Mouse (Mus musculus) midbrain, postnatal 0 days (tissue): Measurements from ENCODE around the gene Pigf. TPM values are rescaled to one million over a fixed set of nuclear protein-coding genes. Genes with fewer than 3 reads are reported as not detected.
A peak's percentile ranks its signal among the peaks of the same experiment; 100 is the strongest.

Experiments used
- ATAC-seq: fragments of 200-750 bp; cut with Nextera tagmentation; 2 replicates; pipeline ENCODE4 v1.8.0; 2017; ENCODE audit warnings: moderate number of reproducible peaks, mild to moderate bottlenecking, moderate TSS enrichment, moderate library complexity; ENCODE audit not compliant: low FRiP score
- DNase-seq: peaks from one replicate; pipeline ENCODE4 v3.0.0-alpha.2; 2015; ENCODE audit warnings: low spot score
- H3K27ac ChIP-seq: fragments of 300-500 bp; sonication (generic); 2 replicates; pipeline ENCODE4 v1.5.1; 2014; ENCODE audit warnings: low read depth, mild to moderate bottlenecking, low read length, mixed read lengths
- H3K27me3 ChIP-seq: fragments of 300-500 bp; sonication (generic); 2 replicates; pipeline ENCODE4 v1.6.1; 2014; ENCODE audit warnings: low read length, control low read depth, mixed read lengths; ENCODE audit not compliant: insufficient read depth
- H3K36me3 ChIP-seq: fragments of 300-500 bp; sonication (generic); 2 replicates; pipeline ENCODE4 v1.6.1; 2014; ENCODE audit warnings: low read length, control low read depth, mixed read lengths; ENCODE audit not compliant: insufficient read depth
- H3K4me1 ChIP-seq: fragments of 300-500 bp; sonication (generic); 2 replicates; pipeline ENCODE4 v1.6.1; 2014; ENCODE audit warnings: mild to moderate bottlenecking, control low read depth, antibody characterized with exemption, low read length, mixed read lengths; ENCODE audit not compliant: insufficient read depth
- H3K4me2 ChIP-seq: fragments of 300-500 bp; sonication (generic); 2 replicates; pipeline ENCODE4 v1.6.1; 2014; ENCODE audit warnings: low read depth, mild to moderate bottlenecking, low read length, mixed read lengths; ENCODE audit not compliant: poor library complexity, severe bottlenecking
- H3K4me3 ChIP-seq: fragments of 300-500 bp; sonication (generic); 2 replicates; pipeline ENCODE4 v1.5.1; 2014; ENCODE audit warnings: low read depth, mild to moderate bottlenecking, low read length, moderate library complexity
- H3K9ac ChIP-seq: fragments of 300-500 bp; sonication (generic); replicated peaks from 2 replicates; pipeline ENCODE4 v1.6.1; 2014; ENCODE audit warnings: mild to moderate bottlenecking, low read length, moderate library complexity, mixed read lengths; ENCODE audit not compliant: poor library complexity, severe bottlenecking
- H3K9me3 ChIP-seq: fragments of 300-500 bp; sonication (generic); 2 replicates; pipeline ENCODE4 v1.6.1; 2016; ENCODE audit warnings: low read length, control low read depth
- CTCF ChIP-seq: IDR thresholded peaks from 2 replicates; pipeline ENCODE4 v1.5.1; 2016; ENCODE audit warnings: antibody characterized with exemption, mild to moderate bottlenecking
- WGBS: fragments of 180-500 bp; shearing (Covaris S2); extraction: QIAGEN DNeasy Blood & Tissue Kit; methylation state at CpG from one replicate; pipeline ENCODE4 v1.1.7; 2014; 5-methylcytosine and 5-hydroxymethylcytosine counted together
- polyA plus RNA-seq: library from polyadenylated mRNA; unstranded; fragments of >200 nt; fragmentation: Nextera tagmentation; extraction: Ambion mirVana; gene quantifications from 2 replicates; pipeline ENCODE4 v1.2.1, GENCODE M21; 2015
- total RNA-seq: library from RNA; depleted of rRNA; stranded (reverse); fragments of >200 nt; gene quantifications from 2 replicates; pipeline ENCODE4 v1.2.3, GENCODE M21; 2014

The Pigf gene
- total and polyA plus RNA-seq, 2 experiments from 2014 or later: 21.6 to 31.3 TPM

- no peak overlapping the region for H3K4me3 ChIP-seq
- WGBS: 93% methylated on average over 5 of the region's 5 CpGs
- ATAC-seq (no peak), DNase-seq (no peak)
- no peak for TF ChIP-seq CTCF
- no peaks in the 10 kb centered on the region for H3K9me3 ChIP-seq
- H3K9ac ChIP-seq: no peak overlapping the region
- no peaks in the 10 kb centered on the region; the same call in 1 of the 2 replicates for H3K36me3 ChIP-seq
- no peak overlapping the region for H3K4me2 ChIP-seq
- H3K27ac ChIP-seq: no peak overlapping the region
- H3K4me1 ChIP-seq: peaks cover 6% of the 10 kb centered on the region; the same call in 1 of the 2 replicates
- H3K27me3 ChIP-seq: no peaks in the 10 kb centered on the region
These were observed 56.6 kb downstream of the Pigf start for GRCm38 (mm10) chr17:86968581-86968980.

DNA sequence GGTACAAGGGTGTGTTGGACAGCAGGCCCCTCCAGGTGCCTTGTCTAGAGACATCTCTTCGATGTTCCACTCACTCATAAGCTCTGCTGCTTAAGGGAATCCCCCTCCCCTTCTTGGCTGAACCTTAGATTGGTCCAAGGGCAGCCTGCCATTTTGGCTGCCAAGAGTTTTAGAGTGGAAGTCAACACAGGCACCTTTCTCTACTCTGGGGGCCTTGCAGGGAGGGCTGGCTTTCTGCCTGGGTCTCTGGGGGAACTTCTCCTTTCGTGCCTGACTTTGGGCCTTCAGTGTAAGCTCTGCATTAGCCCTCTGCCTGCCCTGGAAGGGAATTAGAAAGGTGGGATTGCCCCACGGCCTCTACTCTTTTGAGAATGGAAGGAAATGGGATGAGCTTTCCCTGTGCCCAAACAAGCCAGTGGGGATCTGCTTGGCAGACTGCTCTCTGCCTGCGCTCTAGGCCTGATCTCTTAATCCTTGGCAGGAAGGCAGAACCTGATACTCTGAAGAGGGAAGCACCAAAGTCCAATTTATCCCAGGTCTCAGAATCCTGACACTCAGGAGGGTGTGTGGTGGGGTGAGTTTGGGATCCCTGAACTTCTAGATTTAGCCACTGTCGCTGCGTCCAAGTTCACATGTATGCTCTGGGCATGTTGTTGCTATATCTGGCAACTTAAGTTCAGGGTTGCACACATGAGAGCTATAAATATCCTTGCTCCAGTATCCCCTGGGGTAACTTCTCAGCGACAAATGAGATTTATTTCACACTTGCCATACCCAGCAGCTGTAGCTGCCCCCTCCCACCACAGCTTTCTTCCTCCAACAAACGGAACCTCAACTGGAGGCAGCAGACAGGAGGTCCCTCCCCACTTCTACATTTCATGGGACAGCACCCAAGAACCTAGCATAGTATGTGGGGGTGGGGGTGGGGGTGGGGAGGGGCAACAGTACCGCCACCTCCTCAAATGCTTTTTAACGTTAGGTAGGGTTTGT lies 57.4 kb downstream of the Pigf start:
- Histone ChIP-seq H3K27me3 (no peaks in the 10 kb centered on the region), H3K9ac (no peak overlapping the region), H3K36me3 (no peaks in the 10 kb centered on the region; the same call in 1 of the 2 replicates), H3K27ac (no peak overlapping the region), H3K4me2 (no peak overlapping the region), H3K9me3 (no peaks in the 10 kb centered on the region), H3K4me3 (no peak overlapping the region), H3K4me1 (peaks cover 6% of the 10 kb centered on the region; the same call in 1 of the 2 replicates)
- peak; percentile 73 for DNase-seq
- no peak for TF ChIP-seq CTCF
- WGBS: 71% methylated on average over 10 of the region's 10 CpGs
- no peak for ATAC-seq

- TF ChIP-seq CTCF: no peak
- no peak overlapping the region for H3K9ac ChIP-seq
- H3K27ac ChIP-seq: no peak overlapping the region
- DNase-seq (no peak), ATAC-seq (no peak)
- WGBS: 89% methylated on average over 12 of the region's 12 CpGs
- peaks cover 8% of the 10 kb centered on the region for H3K4me1 ChIP-seq
- H3K27me3 ChIP-seq: no peaks in the 10 kb centered on the region
- no peak overlapping the region for H3K4me3 ChIP-seq
- H3K4me2 ChIP-seq: no peak overlapping the region
- no peaks in the 10 kb centered on the region for H3K9me3 ChIP-seq
- no peaks in the 10 kb centered on the region; the same call in 1 of the 2 replicates for H3K36me3 ChIP-seq
These were observed 58.2 kb downstream of the Pigf start for GRCm38 (mm10) chr17:86967048-86967447.

- H3K9me3 ChIP-seq: no peaks in the 10 kb centered on the region
These were observed 59.2 kb downstream of the Pigf start for GRCm38 (mm10) chr17:86966040-86966439.

GRCm38 (mm10) chr17:86965121-86965520 lies 60.1 kb downstream of the Pigf start:
- Histone ChIP-seq H3K27me3 (no peaks in the 10 kb centered on the region), H3K4me1 (peaks cover 13% of the 10 kb centered on the region), H3K36me3 (no peaks in the 10 kb centered on the region; the same call in 1 of the 2 replicates), H3K9ac (peak overlapping the region; percentile 48), H3K4me3 (peak overlapping the region; percentile 82), H3K9me3 (no peaks in the 10 kb centered on the region), H3K4me2 (peak overlapping the region; percentile 94), H3K27ac (peak overlapping the region; percentile 63; the same call in 1 of the 2 replicates)
- no peak for TF ChIP-seq CTCF
- DNase-seq: no peak
- 74% methylated on average over 8 of the region's 8 CpGs for WGBS
- no peak for ATAC-seq

More at GRCm38 (mm10) chr17:86966040-86966439, 59.2 kb downstream of the Pigf start:
- 82% methylated on average over 10 of the region's 10 CpGs for WGBS
- Histone ChIP-seq H3K4me2 (peak overlapping the region; percentile 94; the same call in 1 of the 2 replicates), H3K4me3 (no peak overlapping the region), H3K36me3 (no peaks in the 10 kb centered on the region; the same call in 1 of the 2 replicates), H3K4me1 (peaks cover 13% of the 10 kb centered on the region), H3K27me3 (no peaks in the 10 kb centered on the region), H3K27ac (no peak overlapping the region), H3K9ac (no peak overlapping the region)
- ATAC-seq (no peak), DNase-seq (no peak)
- no peak; the same call in 1 of the 2 replicates for TF ChIP-seq CTCF

- TF ChIP-seq CTCF: no peak
- whole genome bisulfite sequencing: under 1% methylated on average over 10 of the region's 10 CpGs
- Histone ChIP-seq H3K9ac (peak overlapping the region; percentile 48), H3K9me3 (no peaks in the 10 kb centered on the region), H3K36me3 (no peaks in the 10 kb centered on the region), H3K27ac (peak overlapping the region; percentile 63), H3K4me1 (peaks cover 13% of the 10 kb centered on the region), H3K4me2 (peak overlapping the region; percentile 94), H3K27me3 (no peaks in the 10 kb centered on the region), H3K4me3 (peak overlapping the region; percentile 82)
- ATAC-seq (peak; percentile 79), DNase-seq (peak; percentile 94)
These were observed 60.7 kb downstream of the Pigf start for GRCm38 (mm10) chr17:86964502-86964901.
